Mouse (Mus musculus): ENCODE results near the gene 4930579F01Rik.

DNA sequence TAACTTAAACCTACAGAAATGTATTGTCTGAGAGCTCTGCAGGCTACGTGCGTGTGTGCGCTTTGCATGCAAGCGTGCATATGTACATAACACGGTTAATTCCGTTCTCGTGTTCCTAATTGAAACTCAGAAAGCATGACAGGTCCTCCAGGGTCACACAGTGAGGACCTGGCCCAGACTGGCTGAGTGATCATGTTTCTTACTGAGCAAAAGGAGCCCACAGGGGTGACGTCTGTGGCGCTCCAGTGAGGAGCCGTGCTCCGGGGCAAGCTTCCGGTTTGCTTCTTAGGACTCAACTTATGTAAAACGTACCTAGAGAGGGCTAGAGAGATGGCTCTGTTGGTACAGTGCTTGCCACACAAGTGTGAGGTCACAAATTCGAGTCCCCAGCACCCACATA lies 3.5 kb upstream of the 4930579F01Rik start:
- TF ChIP-seq CTCF (IDR thresholded peaks at IDR 0.05; ENCODE audit: extremely low read depth, insufficient read length, insufficient replicate concordance, low read depth, low read length) (no peak), POLR2A (IDR thresholded peaks at IDR 0.05; ENCODE audit: low read depth, low read length) (no peak)

All from small intestine, adult 2 months (tissue).